Mouse (Mus musculus) urinary bladder, postnatal 4 days (tissue): ENCODE measurements around the gene Selplg.

ENCODE experiments used
- DNase-seq, 2 experiments: peaks; one replicate each; pipeline ENCODE4 v3.0.0; 2021 to 2022; ENCODE audit warnings: low spot score in 2 of 2

Gene Selplg

DNA sequence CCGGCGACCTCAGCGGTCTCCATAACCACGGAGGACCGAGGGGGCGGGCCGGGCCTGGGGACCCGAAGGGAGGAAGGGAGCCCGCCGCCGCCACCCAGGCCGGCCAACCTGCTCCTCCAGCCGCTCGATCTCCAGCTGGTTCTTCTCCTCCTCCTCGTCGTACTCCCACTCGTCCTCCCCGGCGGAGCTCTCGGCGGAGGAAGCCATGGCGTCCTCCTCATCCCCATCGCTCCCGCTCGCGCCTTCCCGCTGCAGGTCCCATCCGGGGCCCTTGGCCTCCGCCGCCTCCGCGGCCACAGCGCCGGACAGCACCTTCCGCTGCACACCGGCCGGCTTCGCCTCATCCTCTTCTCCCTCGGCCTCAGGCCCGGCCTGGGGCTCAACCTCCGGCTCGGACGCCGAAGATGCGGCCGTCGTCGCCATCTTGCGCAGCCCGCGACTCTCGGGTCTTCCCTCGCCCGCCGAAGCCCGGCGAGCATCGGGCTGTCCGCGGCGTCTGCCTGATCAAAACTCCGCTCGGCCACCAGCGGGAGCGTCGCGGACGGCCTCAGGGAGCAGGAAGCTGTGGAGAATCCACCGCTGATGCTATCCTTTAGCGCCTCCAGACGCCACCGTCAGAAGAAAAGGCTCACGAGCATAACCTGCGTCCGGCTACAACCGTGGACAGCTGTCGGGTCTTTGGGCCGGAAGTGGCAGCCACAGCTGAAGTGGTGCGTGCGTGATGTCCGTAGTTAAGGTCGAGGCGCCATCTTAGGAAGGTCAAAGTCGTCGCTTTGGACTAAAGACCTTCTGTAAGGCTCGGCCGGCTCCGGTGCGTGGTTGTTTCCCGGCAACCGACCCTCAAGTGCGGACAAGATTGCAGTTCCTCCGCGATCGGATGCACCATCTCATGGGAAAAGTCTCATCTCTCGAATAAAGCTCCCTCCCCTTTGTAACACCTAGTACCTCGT, 61.0 kb downstream of the Selplg start:
- DNase-seq = peak; percentile 80 to 82

DNA sequence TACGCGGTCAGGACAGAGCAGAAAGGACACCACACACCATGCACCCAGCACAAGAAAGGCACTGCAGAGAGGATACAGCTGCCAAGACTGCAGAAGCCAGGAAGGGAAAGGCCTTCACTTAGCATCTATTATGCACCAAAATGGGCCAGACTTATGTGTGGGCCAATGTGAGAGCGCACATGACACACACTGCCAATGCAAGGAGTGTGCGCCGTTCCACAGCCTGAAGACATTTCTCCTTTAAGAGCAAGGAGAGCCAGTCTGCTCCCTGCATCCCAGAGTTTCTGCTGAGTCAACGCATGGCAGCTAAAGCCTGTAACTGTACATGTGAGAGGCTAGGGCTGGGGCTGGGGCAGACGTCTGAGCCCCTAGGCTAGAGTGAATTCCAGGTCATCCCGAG, 63.6 kb downstream of the Selplg start:
- DNase-seq = no peak
